Mouse (Mus musculus): ENCODE measurements around the gene Plcz1.

Gene Plcz1

GRCm38 (mm10) chr6:139947106-139947879 lies 94.0 kb downstream of the Plcz1 start:
- DNase-seq (ENCODE audit: low spot score in 2 of 2): no peak

Data from frontal cortex, postnatal 10 days (tissue).